Mouse (Mus musculus) heart, postnatal 0 days (tissue): ENCODE measurements around the gene Phc3. TPM values are rescaled to one million over a fixed set of nuclear protein-coding genes. Genes with fewer than 3 reads are reported as not detected.
A peak's percentile ranks its signal among the peaks of the same experiment; 100 is the strongest.

ENCODE experiments used
- ATAC-seq: fragments of 200-750 bp; cut with Nextera tagmentation; 2 replicates; pipeline ENCODE4 v1.8.0; 2017; ENCODE audit warnings: low read depth, moderate number of reproducible peaks, moderate library complexity; ENCODE audit not compliant: insufficient read depth
- DNase-seq: peaks from one replicate; pipeline ENCODE4 v3.0.0-alpha.2; 2016; ENCODE audit warnings: low spot score
- H3K27ac ChIP-seq: fragments of 300-500 bp; sonication (generic); 2 replicates; pipeline ENCODE4 v1.5.1; 2014; ENCODE audit warnings: low read depth, mild to moderate bottlenecking
- H3K27me3 ChIP-seq: fragments of 300-500 bp; sonication (generic); 2 replicates; pipeline ENCODE4 v1.6.1; 2014; ENCODE audit warnings: low read length, mixed read lengths; ENCODE audit not compliant: control insufficient read depth, insufficient read depth
- H3K36me3 ChIP-seq: fragments of 300-500 bp; sonication (generic); replicated peaks from 2 replicates; pipeline ENCODE4 v1.6.1; 2014; ENCODE audit warnings: low read length, mixed read lengths; ENCODE audit not compliant: control insufficient read depth, insufficient read depth
- H3K4me1 ChIP-seq: fragments of 300-500 bp; sonication (generic); 2 replicates; pipeline ENCODE4 v1.6.1; 2014; ENCODE audit warnings: antibody characterized with exemption; ENCODE audit not compliant: control insufficient read depth, insufficient read depth
- H3K4me2 ChIP-seq: fragments of 300-500 bp; sonication (generic); 2 replicates; pipeline ENCODE4 v1.6.1; 2014; ENCODE audit warnings: low read depth, mild to moderate bottlenecking, low read length, moderate library complexity
- H3K4me3 ChIP-seq: fragments of 300-500 bp; sonication (generic); 2 replicates; pipeline ENCODE4 v1.5.1; 2014; ENCODE audit warnings: low read depth, low read length
- H3K9ac ChIP-seq: fragments of 300-500 bp; sonication (generic); replicated peaks from 2 replicates; pipeline ENCODE4 v1.6.1; 2014; ENCODE audit warnings: low read depth, low read length, mixed read lengths
- H3K9me3 ChIP-seq: fragments of 300-500 bp; sonication (generic); replicated peaks from 2 replicates; pipeline ENCODE4 v1.6.1; 2016; ENCODE audit warnings: low read length; ENCODE audit not compliant: control insufficient read depth
- CTCF ChIP-seq: IDR thresholded peaks from 2 replicates; pipeline ENCODE4 v1.5.1; 2016; ENCODE audit warnings: antibody characterized with exemption, control low read depth, low read depth
- EP300 ChIP-seq: IDR thresholded peaks from 2 replicates; pipeline ENCODE4 v1.6.1; 2016; ENCODE audit warnings: antibody characterized with exemption, low read depth
- WGBS: fragments of 180-500 bp; shearing (Covaris S2); extraction: QIAGEN DNeasy Blood & Tissue Kit; methylation state at CpG from one replicate; pipeline ENCODE4 v1.1.7; 2014; 5-methylcytosine and 5-hydroxymethylcytosine counted together
- polyA plus RNA-seq: library from polyadenylated mRNA; unstranded; fragments of >200 nt; fragmentation: Nextera tagmentation; extraction: Ambion mirVana; gene quantifications from 2 replicates; pipeline ENCODE4 v1.2.1, GENCODE M21; 2015
- total RNA-seq: library from RNA; depleted of rRNA; stranded (reverse); fragments of >200 nt; gene quantifications from 2 replicates; pipeline ENCODE4 v1.2.3, GENCODE M21; 2014; ENCODE audit warnings: low replicate concordance

Phc3 gene
- total and polyA plus RNA-seq, 2 experiments from 2014 or later: 3.3 to 10.3 TPM

GRCm38 (mm10) chr3:31004320-31005209, 35.4 kb upstream of the Phc3 start:
- TF ChIP-seq CTCF: no peak
- no peak for TF ChIP-seq EP300
- Histone ChIP-seq H3K4me1 (0 out of 2 replicates have a peak, but pooled peaks cover 5% of the 10 kb centered on the region), H3K4me3 (no peak overlapping the region), H3K36me3 (no peaks in the 10 kb centered on the region), H3K4me2 (no peak overlapping the region), H3K9me3 (no peaks in the 10 kb centered on the region), H3K27ac (no peak overlapping the region), H3K9ac (no peak overlapping the region), H3K27me3 (no peaks in the 10 kb centered on the region)
- DNase-seq (no peak), ATAC-seq (no peak)
- 74% methylated on average over 6 of the region's 6 CpGs for WGBS

GRCm38 (mm10) chr3:31001048-31001676, 31.9 kb upstream of the Phc3 start:
- no peak overlapping the region for H3K9ac ChIP-seq
- no peak overlapping the region for H3K4me3 ChIP-seq
- no peaks in the 10 kb centered on the region for H3K27me3 ChIP-seq
- TF ChIP-seq CTCF (no peak), EP300 (no peak)
- ATAC-seq: no peak
- H3K9me3 ChIP-seq: no peaks in the 10 kb centered on the region
- H3K4me1 ChIP-seq: 0 out of 2 replicates have a peak, but pooled peaks cover 12% of the 10 kb centered on the region
- H3K36me3 ChIP-seq: no peaks in the 10 kb centered on the region
- 59% methylated on average over 3 of the region's 3 CpGs for WGBS
- DNase-seq: no peak
- no peak overlapping the region for H3K4me2 ChIP-seq
- no peak overlapping the region for H3K27ac ChIP-seq

GRCm38 (mm10) chr3:31000018-31000407, 30.8 kb upstream of the Phc3 start:
- H3K27ac ChIP-seq: peak overlapping the region; percentile 52
- no peaks in the 10 kb centered on the region for H3K27me3 ChIP-seq
- ATAC-seq (no peak), DNase-seq (no peak)
- H3K9ac ChIP-seq: no peak overlapping the region
- H3K4me2 ChIP-seq: no peak overlapping the region
- TF ChIP-seq EP300 (no peak), CTCF (no peak)
- H3K4me3 ChIP-seq: no peak overlapping the region
- H3K36me3 ChIP-seq: no peaks in the 10 kb centered on the region
- WGBS: 42% methylated on average over 4 of the region's 4 CpGs
- peaks cover 13% of the 10 kb centered on the region; the same call in 1 of the 2 replicates for H3K4me1 ChIP-seq
- H3K9me3 ChIP-seq: no peaks in the 10 kb centered on the region

- Histone ChIP-seq H3K36me3 (no peaks in the 10 kb centered on the region), H3K4me1 (peaks cover 18% of the 10 kb centered on the region; the same call in 1 of the 2 replicates), H3K9ac (no peak overlapping the region), H3K4me2 (no peak overlapping the region), H3K27ac (peak overlapping the region; percentile 52), H3K27me3 (no peaks in the 10 kb centered on the region), H3K9me3 (no peaks in the 10 kb centered on the region), H3K4me3 (no peak overlapping the region)
- no peak for ATAC-seq
- WGBS: 69% methylated on average over 10 of the region's 10 CpGs
- peak; percentile 12 for DNase-seq
- TF ChIP-seq EP300 (no peak), CTCF (no peak)
Measured at GRCm38 (mm10) chr3:30999401-31000017, 30.3 kb upstream of the Phc3 start.

- H3K27me3 ChIP-seq: no peaks in the 10 kb centered on the region
- H3K4me2 ChIP-seq: peak overlapping the region; percentile 73
- no peaks in the 10 kb centered on the region for H3K36me3 ChIP-seq
- peak overlapping the region; percentile 68 for H3K9ac ChIP-seq
- H3K4me3 ChIP-seq: peak overlapping the region; percentile 81
- no peaks in the 10 kb centered on the region for H3K9me3 ChIP-seq
- TF ChIP-seq CTCF: no peak
- no peak for TF ChIP-seq EP300
- ATAC-seq (no peak), DNase-seq (no peak)
- peaks cover 18% of the 10 kb centered on the region; the same call in 1 of the 2 replicates for H3K4me1 ChIP-seq
- 5% methylated on average over 4 of the region's 4 CpGs for WGBS
- peak overlapping the region; percentile 87; the same call in 1 of the 2 replicates for H3K27ac ChIP-seq
Measured at GRCm38 (mm10) chr3:30996688-30997014, 27.4 kb upstream of the Phc3 start.
